Mouse (Mus musculus) urinary bladder, postnatal 14 days (tissue): Measurements from ENCODE around the gene Aldh1a7.
"Not testable (repeated sequence)": the region's sequence is repeated elsewhere in the genome, so short reads cannot be mapped to it uniquely, and the experiment has no call there.

Experiments used
- DNase-seq: peaks from one replicate; pipeline ENCODE4 v3.0.0; 2021; ENCODE audit warnings: low spot score

Aldh1a7 gene

GRCm38 (mm10) chr19:20727381-20727780, at the start of gene Aldh1a7:
Gene Aldh1a7 (minus strand): TSS chr19:20727562.
- peak; percentile 52 for DNase-seq

GRCm38 (mm10) chr19:20775681-20776080, 48.3 kb upstream of the Aldh1a7 start:
- DNase-seq, result no peak

- no peak for DNase-seq
These were observed 46.6 kb upstream of the Aldh1a7 start for GRCm38 (mm10) chr19:20773941-20774340.

- DNase-seq, result peak; percentile 27
These were observed 36.9 kb upstream of the Aldh1a7 start for GRCm38 (mm10) chr19:20764214-20764613.

- no peak for DNase-seq
These were observed 34.5 kb upstream of the Aldh1a7 start for GRCm38 (mm10) chr19:20761675-20762426.

- no peak for DNase-seq
These were observed 33.8 kb upstream of the Aldh1a7 start for GRCm38 (mm10) chr19:20761119-20761518.

DNA sequence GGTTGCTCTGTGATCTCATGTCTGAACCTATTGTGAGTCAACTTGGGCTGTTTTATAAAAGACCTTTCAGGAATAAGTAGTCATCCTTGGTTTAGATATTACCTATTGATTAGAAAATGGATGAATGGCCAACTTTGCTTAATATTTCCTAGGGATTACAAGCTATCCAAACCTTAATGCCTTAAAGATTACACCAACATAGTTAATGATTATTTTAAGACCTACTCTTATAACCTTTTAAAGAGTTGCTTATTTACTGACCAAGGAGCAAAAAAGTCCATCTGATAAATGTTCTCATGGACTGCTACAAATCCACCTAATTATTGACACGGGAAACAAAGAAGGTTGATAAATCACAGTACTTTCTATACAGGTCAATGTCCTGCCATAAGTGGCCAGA, 17.3 kb upstream of the Aldh1a7 start:
- no peak for DNase-seq

DNA sequence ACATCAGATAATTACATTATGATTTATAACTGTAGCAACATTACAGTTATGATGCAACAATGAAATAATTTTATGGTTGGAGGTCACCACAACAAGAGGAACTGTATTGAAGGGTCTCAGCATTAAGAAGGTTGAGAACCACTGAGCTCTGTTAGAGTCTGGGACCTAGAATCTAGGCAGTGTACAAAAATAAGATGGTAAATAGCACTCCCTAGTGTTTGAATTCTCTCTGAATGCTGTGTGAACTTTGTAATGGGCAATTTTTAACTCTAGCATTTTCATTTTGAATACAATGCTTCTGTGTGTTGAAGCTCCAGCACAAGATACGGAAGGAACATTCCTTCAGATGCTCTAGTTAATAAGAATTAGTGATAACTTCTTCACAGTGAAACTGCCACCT, 916 bp upstream of the Aldh1a7 start:
- DNase-seq, result no peak

DNA sequence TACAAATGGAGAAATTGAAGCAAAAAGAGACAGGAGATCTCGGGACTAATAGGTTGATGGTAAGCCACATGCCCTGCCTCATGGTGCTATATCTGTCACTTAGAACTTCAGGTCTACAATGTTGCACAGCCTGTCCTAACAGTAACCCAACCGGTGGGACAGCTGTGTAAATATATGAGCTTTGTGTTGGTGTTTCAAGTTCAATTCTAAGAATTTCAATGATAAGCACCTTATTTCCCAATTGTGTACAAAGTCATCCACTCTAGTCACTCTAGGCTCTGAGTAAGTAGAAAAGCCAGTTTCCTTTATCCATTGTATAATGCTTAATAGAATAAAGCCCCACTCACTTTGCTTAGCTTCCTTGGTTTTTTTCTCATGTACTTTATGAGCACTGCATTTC, 4.4 kb downstream of the Aldh1a7 start:
- peak; percentile 42 for DNase-seq

- DNase-seq, result no peak
These were observed 7.1 kb downstream of the Aldh1a7 start for GRCm38 (mm10) chr19:20720298-20720697.

DNA sequence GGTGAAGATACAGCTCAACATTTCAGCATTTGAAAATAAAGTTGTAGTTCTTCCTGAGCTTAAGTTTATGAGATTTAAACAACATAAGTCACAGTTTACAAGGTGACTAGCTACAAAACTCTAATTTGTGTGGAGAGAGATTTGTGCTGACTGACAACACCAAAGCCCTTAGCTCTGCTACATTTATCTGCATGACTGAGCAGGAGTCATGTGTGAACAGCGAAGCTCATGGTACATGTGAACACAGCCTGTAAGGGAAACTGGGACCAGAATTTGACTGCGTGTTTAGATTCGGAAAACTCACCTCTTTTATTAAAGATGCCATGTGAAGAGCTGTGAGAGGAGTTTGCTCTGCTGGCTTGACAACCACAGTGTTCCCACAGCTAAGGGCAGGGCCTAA, 11.7 kb downstream of the Aldh1a7 start:
- DNase-seq, result no peak

- no peak for DNase-seq
These were observed 12.3 kb downstream of the Aldh1a7 start for GRCm38 (mm10) chr19:20715093-20715492.

GRCm38 (mm10) chr19:20714543-20714942, 12.8 kb downstream of the Aldh1a7 start:
- no peak for DNase-seq

- no peak for DNase-seq
These were observed 20.2 kb downstream of the Aldh1a7 start for GRCm38 (mm10) chr19:20707159-20707558.

- DNase-seq, result no peak
These were observed 20.6 kb downstream of the Aldh1a7 start for GRCm38 (mm10) chr19:20706747-20707146.

DNA sequence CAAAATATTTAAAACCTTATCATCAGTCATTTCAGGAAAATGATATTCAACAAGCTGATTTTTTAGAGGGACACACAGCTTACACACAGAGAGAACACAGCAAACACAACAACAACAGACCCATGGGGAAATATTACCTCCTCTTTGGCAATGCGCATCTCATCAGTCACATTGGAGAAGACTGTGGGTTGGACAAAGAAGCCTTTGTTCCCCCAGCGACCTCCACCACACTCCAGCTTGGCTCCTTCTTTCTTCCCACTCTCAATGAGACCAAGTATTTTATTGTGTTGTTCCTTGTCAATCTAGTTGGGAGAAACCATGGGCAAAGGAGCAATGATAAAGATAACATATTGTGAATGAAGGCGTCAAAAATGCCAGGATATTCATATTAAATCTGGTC, 25.3 kb downstream of the Aldh1a7 start:
- no peak for DNase-seq

DNA sequence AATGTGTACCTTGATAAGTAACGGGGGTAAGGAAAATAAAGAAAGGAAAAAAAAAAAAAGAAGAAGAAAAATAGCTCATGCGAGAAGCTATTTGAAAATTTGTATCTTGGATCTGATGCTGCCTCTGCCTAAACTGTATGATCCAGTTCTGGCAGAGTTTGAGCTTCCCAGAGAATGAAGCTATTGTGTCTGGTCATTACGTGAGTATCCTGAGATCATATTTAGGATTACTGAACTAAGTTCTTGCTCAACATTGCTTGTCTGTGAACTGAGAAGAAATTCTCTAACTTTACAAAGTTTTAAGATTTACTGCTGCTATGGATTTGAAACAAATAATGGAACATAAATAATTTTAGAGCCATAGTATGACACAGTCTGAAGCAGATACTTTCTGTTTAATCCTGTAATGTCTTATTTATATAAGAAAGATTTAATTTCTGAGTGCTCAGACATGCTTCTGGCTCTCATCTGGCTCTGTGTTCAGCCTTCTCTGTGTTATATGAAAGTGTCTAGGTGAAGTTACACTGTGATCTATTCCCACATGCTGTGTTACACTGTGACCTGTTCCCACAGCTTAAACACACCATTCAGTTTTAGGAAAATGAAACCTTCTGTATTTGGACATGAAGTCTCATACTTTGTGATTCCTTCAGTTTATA, 49.5 kb downstream of the Aldh1a7 start:
- no peak for DNase-seq

DNA sequence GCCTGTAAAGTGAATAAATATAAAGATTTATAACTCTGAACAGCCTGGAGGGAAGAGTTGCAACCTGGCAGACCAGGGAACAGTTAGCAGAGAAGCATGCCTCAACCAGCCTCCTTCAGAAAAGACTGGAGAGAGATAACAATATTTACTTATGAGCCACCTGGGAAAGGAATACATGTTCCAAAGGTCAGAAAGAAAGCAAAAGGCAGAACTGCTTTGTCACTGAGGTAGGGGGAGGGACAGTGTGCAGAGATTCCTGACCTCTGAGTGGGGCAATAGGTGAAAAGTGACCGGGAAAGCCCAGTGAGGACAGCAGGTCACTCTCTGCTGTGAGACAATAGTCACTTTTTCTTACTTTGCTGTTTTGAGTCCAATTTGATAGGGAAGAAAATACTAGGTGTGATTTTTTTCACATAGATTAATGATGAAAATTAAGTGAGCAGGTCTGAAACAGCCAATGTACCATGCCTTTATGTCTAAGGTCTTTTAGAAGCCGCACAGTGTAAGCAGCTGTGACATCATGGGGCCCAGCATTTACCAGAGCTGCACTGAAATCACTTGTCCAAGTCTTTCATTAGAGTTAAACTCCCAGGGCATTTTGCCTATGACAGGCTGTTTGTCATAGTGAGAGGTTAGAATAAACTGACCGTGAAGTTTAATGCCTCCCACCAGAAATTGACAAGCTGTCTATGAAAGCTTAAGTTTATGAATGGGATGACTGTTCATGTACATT, 73.1 kb downstream of the Aldh1a7 start:
- DNase-seq, result peak; percentile 34

DNA sequence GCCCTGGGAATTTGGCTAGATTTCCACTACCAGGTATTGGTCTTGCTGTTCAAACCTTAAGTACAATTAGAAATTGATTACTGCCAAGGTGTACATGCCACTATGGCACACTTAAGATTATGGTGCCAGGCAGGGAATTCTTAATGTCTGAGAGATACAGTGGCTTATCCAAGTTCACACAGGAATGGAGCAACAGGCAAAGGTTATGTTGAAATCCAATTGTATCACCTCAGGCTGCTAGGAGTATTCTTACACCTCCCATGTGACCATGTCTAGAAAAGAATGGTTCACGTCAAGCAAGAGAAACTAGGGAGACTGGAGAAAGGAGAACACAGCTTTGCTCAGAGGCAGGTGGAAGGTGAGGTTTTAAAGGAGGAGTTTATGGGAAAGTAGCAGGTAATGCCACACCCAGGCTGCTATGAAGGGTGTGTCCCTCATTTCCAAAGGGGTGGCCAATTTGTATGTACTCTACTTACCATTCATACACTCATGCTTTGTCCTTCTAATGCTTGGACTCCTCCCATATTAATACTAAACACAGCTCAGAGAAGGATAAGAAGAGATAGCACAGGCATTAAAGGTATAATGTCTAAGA, 74.2 kb downstream of the Aldh1a7 start:
- no peak for DNase-seq

- DNase-seq, result no peak
These were observed 77.4 kb downstream of the Aldh1a7 start for GRCm38 (mm10) chr19:20650008-20650407.

DNA sequence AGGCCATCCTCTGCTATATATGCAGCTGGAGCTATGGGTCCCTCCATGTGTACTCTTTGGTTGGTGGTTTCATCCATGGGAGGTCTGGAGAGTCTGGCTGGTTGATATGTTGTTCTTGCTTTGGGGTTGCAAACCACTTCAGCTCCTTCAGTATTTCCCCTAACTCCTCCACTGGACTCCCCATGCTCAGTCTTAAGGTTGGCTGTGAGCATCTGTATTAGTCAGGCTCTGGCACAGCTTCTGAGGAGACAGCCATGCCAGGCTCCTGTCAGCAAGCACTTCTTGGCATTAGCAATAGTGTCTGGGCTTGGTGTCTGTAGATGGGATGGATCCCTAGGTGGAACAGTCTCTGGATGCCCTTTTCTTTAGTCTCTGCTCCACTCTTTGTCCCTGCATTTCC, 79.9 kb downstream of the Aldh1a7 start:
- not testable (repeated sequence) for DNase-seq

DNA sequence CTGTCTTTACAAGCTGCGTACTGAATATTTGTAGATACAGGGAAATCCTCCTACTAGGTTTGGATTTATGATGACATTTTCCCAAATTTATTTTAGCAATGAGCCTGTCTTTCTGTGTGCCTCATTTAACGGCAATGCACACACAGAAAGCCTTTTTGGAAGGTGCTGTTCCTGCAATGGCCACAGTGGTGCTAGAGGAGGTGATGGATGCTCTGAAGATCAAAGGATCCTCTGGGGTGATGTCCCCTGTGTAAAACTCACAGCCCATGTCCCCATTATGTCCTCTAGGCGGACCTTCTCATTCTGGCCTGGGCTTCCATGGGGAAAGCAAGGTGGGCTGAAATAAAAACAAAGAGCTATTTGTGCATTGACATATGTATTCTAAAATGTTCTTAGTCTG, 83.0 kb downstream of the Aldh1a7 start:
- DNase-seq, result no peak
